Mouse (Mus musculus): ENCODE results near the gene Prdm5.

Prdm5 gene

DNA sequence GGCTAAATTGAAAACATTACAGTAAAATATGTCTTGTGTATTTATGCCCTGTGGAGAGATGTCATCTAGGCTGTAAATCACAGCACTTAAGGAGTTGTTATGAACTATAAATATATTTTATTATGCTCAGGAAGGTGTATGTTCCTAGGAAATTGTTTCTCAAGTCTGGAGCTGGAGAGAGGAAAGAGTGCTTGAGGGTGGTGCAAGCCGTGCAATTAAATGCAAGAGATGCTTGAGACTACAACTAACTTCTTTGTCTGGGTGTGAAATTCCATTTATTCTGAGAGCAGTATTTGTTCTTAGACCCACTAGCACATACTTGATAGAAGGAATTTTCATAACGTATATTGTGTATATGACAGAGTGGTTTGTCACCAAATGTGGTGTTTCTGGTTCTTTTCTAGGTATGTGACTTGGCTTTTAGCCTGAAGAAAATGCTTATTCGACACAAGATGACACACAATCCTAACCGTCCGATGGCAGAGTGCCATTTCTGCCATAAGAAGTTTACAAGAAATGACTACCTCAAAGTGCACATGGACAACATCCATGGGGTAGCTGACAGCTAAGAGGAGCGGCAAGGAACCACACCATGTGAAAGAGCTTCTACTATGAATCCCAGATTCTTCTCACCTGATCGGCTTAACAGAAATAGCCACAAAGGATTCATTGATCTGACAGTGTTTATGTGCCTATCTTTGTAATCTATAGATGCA, 156.9 kb downstream of the Prdm5 start:
- no peak for DNase-seq

- DNase-seq, result no peak
These were observed 171.7 kb downstream of the Prdm5 start for GRCm38 (mm10) chr6:65950492-65950891.

GRCm38 (mm10) chr6:65952309-65952708, 173.5 kb downstream of the Prdm5 start, which contains the start of gene 4930544G11Rik:
Gene 4930544G11Rik, plus strand, starts transcription at chr6:65952609.
- DNase-seq, result no peak

GRCm38 (mm10) chr6:65969386-65970111, 190.8 kb downstream of the Prdm5 start:
- no peak for DNase-seq

GRCm38 (mm10) chr6:65970410-65970809, 191.6 kb downstream of the Prdm5 start:
- no peak for DNase-seq
